Mouse (Mus musculus) 3T3-L1 (cell line): ENCODE data around the gene Oaz1.
A peak's percentile ranks its signal among the peaks of the same experiment; 100 is the strongest.

ENCODE experiments used
- DNase-seq: peaks from one replicate; pipeline ENCODE4 v3.0.0-alpha.2; 2015; ENCODE audit warnings: low read depth, low spot score

Oaz1 gene

DNA sequence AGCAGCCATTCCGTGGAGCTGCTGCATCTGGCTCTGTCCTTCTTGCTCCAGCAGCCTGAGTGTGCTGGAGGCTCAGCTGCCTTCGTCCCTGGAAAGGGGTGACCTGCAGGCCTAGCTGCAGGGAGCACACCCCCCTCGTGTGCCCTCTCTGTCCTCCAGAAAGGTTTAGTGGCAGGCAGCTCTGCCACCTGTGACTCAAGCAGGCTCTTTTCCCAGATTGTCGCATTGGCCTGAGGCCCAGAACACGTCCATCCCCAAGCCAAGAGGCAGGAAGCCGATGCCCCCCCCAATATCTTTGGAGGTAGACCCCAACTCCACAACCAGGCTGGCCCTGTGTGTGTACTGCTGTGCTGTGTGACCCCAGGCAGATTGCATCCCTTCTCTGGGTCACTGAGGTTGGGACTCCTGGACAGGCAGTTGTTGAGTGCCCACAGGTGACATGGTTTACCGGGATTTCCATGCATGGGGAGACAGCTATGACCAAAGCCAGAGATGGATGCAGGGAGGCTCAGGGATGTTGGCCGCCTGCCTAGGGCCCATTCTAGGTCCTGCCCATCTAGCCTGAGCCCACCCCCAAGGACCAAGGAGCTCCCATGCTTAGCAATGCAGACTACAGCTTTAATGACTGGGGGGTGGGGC, 18.7 kb downstream of the Oaz1 start:
- DNase-seq = no peak

DNA sequence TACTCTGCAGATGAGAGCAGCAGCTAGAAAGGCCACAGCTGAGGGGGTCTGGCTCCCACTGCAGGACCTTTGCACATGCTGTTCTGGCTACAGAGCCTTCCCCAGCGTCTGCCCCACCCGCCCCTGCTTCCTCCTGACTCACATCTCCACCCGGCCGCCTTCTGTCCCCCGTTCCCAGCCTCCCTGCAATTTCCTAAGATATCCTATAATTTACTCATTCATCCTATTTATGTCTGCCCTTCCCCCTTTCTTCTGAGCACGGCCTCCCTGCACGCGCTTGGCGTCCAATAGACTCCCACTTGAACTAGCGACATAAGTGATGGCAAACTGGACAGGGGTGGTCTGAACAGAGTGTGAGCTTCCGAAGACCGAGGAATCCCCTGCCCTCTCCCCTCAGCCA, 19.3 kb downstream of the Oaz1 start:
- DNase-seq = no peak

DNA sequence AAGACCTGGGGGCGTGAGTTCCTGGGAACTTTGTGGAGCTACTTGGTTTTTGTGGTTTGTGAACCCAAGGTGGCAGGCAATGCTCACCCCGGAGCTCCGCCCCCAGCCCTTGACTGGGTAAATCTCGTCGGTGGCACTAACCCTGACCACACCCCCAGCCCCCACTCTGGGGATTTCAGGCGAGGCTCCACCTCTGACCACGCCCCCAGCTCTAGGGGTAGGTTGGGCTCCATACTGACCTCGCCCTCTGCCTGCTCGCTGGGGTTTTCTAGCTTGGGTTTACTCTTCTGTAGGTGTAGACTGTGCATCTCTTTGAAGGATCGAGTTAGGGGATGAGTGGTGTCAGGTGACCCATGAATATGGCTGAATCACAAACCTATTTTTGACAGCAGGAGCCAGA, 22.1 kb downstream of the Oaz1 start:
- DNase-seq = peak; percentile 23

DNA sequence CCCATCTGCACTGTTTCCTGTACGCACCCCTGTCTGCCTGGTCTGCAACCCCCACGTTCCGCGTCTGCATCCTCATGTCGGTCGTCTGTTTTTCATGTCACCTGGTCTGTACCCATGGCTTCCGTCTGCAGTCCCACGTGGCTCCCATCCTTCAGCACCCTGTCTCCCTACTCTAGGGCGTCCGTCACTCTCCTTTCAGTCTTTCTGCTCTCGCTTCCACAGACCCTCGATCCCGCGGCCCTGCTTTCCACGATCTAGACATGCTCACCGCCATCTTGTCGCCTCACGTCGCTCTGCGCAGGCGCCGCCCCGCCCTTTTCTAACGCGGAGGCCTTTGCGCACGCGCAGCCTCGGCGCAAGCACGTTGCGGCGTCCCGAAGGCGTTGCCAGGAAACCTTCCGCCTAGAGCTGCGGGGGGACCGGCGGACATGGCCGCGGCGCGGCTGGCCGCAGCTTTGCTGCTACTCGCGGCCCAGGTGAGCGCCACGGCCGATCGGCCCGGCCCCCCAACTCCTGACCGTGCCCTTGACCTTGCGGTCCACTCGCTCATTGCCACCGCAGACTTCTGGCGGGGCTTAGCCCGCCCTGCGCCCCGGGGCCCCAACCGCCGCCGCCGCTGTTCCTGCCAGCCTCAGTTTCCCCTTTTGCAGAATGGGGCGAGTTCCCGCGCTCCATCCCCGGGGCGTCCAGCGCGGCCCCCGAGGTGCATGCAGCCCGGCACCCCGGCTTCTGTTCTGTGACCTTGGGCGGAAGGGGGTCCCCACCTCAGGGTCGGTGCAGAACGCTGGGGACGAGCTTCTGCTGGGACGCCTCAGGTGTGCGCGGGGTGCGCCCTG, 28.7 kb downstream of the Oaz1 start, which contains the start of the genes Lsm7 and Sppl2b:
TSS of gene Lsm7 (minus strand) at position 297 of the 836 bp plus-strand sequence.
TSS of gene Sppl2b (plus strand) at position 363 of the 836 bp plus-strand sequence.
- peak; percentile 90 for DNase-seq

DNA sequence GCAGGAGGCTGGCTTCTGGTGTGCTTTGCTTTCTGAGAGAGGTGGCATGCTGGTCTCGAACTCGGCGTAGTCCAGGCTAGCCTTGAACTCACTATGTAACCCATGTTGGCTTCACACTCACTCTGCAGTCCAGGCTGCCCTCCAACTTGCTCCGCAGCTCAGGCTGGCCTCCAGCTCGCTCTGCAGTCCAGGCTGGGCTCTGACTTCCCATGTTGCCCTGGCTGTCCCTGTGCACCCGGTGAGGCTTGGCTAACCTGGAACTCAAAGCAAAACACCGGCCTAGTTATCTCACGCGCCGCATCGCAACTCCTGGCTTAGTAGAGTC, 29.3 kb downstream of the Oaz1 start:
- DNase-seq = no peak

DNA sequence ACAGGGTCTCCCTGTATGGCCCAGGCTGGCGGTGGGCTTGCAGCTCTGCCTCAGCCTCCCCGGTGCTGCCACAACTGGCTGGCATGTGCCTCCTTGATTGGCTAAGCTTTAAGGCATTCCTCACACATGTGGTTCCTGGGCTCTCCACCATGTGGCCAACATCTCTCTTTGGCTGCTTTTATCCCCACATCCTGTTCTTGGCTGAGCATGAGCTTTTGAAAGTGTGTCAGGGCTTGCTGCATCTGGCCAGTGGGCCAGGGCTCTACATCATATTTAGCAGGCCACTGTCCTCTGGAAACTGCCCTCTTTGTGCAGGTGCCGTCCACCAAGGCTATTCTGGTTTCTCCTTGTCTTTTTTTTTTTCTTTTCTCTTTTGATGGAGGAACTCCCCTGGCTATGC, 29.8 kb downstream of the Oaz1 start:
- DNase-seq = peak; percentile 86

DNA sequence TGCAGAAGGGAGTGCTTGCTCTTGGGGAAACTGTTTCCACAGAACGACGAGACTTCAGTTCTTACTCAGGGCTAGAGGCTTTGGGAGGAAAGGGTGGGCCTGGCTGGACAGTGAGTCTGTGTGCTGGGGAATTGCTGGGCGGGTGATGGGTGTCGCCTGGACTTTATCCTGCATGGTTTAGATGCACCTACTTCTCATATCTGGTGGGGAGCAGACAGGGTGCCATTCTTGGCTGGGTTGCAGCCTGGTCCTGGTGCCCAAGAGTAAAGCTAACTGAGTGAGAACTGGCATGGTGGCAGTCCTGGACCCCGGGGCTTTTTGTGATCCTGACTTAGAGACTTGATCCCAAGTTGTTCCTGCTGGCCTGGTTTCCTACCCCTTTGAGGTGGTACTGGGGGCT, 30.5 kb downstream of the Oaz1 start:
- DNase-seq = no peak

DNA sequence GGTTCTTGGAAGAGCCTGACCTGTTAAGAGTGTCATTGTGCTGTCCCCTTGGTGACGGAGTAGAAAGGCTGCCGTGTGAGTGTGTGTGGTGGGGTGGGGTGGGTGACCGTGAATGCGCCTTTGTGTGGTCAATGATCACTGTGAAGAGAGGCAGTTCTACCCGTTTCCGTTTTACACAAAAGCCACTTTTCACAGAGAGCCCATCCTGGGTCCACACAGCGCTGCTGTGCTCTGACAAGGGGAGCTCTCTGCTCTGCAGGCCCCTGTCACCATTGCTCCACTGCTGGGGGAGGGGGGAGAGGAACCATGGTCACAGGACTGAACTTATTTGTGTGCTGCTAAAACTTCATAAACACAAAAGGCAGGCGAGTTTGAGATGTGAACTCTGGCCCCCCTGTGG, 30.9 kb downstream of the Oaz1 start:
- no peak for DNase-seq

DNA sequence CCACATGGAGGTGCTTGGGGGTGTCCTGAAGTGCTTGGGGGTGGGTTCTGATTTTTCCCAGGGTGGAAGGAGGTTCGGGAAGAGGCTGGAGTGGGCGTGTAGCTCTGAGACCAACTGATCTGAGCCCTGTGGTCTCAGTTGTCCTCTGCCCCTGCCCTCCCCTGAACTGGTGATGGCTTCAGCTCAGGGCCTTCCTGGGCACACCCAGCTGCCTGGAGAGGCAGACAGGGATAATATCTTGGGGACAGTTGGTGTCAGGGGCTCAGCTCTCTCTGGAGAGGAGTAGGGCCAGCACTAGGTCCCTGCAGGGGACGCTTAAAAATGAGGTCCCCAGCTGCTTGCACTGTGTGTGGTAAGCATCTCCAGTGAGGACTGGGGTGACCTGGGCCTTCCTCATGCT, 31.4 kb downstream of the Oaz1 start:
- DNase-seq = no peak

DNA sequence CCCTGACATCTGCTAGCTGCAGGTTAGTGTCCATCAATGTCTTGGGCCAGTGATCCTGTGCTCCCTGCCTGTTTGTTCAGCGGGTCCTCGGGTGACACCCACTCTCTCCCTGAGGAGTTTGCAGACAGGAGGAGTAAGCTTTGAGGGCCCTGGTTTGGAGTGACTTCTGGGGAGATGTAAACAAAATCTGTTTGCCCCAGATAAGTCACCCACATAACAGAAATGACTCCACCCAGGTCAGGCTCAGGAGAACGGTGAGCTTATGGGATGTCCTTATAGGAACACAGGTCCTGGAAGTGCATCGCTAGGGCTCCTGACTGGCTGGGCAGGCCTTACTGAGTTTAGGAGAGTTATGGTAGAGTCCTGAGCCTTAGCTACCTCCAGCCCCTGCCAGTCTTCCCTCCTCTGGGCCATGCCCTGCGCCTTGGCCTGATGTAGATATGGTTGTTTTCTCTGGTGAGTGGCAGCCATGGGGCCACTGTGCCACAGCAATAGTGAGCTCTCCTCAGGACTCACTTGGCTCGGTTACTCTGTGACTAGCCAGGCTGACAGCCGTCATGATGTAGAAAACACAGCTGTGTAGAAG, 32.0 kb downstream of the Oaz1 start:
- no peak for DNase-seq

DNA sequence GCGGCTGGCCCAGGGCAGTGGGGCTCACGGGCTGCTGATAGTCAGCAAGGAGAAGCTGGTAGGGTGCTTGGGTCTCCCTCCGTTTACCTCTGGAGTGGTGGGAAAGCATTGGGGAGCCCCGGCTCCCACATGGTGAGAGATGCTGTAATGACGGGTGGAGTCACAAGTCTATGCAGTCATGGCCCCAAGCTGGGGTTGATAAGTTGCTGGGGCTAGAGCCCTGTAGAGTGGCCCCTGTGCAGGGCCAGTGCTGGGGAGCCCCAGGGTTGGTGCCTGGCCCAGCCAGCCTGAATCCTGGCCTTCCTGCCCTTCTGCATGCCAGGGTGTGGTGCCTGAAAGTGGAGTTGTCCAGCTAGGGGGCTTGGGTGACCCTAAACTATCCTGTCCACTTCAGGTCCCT, 35.8 kb downstream of the Oaz1 start:
- DNase-seq = no peak

DNA sequence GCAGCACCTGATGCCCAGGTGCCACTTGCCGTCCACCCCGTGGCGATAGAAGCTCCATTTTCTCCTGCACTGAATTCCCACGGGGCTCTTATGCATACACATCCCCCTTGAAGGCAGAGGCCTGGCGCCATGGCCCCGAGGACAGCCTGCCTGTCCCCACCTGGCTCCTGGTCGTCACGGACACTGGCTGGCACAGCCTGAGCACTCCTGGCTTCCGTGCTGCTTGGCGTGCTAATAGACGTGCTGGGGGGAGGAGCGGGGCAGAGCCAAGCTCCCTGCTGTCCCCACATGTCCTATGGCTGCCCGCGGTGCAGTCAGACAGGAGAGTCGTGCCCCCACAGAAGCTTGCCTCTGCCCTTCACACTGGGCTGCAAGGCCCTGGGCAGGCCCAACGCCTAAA, 38.0 kb downstream of the Oaz1 start:
- DNase-seq = no peak

DNA sequence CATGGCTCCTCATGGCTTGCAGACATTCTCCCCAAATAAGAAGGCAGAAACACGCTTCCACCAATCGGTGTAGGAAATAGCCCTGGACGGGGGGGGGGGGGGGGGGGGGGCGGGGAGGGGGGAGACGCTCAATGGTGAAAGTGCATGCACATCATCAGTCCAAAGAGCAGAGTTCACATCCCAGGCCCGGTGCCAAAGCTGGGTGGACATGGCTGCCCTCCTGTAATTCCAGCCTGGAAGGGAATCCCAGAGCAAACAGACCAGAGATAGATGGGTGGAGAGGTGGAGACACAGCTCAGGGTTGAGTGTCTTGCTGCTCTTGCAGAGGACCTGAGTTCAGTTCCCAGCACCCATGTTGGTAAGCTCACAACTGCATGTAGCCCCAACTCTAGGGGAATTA, 44.5 kb downstream of the Oaz1 start:
- no peak for DNase-seq

DNA sequence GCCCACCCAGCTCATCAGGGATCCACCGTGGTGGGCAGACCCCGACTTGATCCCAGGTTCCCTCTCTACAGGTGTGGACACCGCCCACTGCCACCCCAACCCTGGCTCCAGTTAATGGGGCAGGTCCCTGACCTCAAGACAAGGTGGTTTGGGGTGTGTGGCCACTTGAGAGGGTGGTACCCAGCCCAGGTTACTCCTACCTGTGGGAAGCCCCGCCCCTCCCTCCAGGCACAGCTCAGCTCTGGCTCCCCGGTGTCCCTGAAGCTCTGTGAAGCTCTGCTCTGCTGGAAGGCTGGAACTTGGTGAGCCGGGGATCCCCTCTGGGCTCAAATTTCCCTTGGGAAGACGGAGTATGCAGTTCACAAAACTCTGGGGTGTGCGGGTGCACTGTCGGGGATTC, 45.1 kb downstream of the Oaz1 start, which contains the start of gene Tmprss9:
TSS of gene Tmprss9 (plus strand) at position 268 of the 400 bp plus-strand sequence.
- no peak for DNase-seq

DNA sequence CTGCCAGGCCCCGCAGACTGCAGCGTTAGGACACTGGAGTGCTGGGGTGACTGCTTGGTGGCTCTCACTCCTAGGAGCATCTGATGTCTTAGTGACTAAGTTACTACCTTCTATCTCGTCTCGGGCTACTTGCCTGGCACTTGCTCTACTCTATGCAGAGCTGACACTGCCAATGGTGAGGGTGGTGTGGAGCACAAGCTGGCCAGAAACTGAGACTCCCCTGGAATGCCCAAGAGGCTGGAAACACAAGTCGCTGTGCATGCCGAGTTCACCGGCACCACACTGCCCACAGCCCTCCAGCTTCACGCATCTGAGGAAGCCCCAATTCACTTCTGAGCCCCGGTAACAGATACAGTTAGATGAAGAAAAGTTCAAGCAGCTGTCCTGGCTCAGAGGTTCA, 47.6 kb downstream of the Oaz1 start:
- no peak for DNase-seq

DNA sequence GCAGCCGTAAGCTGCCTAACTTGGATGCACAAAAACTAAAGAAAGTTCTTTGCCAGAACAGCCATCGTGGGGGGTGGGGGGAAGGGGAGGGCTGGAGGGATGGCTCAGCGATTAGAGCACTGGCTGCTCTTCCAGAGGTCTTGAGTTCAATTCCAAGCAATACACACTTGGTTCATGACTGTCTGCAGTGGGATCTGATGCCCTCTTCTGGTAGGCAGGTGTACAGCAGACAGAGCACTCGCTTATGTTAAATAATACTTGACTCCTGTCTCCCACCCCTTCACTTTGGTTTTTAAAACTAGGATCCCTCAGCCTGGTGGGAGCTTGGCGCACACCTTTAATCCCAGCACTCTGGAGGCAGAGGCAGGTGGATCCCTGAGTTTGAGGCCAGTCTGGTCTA, 49.6 kb downstream of the Oaz1 start:
- DNase-seq = peak; percentile 73

DNA sequence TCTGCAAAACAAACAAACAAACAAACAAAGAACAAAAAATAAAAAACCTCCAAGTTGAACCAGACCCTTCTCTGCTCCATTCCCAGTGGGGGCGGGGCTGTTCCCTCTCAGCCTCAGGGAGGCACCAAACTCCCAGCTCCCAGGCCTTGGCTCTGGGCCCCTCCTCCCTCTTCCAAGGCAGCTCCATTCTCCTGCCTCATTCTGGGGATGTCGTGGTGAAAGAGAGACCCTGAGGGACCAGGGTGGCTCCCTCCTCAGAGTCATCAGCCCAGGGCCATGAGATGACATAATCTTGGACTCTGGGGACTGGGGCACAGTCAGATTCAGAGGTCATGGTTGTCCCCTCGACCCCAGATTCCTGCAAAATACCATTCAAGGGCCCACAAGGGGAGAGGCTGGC, 50.1 kb downstream of the Oaz1 start:
- no peak for DNase-seq
